Mouse (Mus musculus): ENCODE results near the gene Eftud2. TPM values are rescaled to one million over a fixed set of nuclear protein-coding genes. Genes with fewer than 3 reads are reported as not detected.

The Eftud2 gene
- total and polyA plus RNA-seq, 2 experiments from 2014 or later = 69.8 to 105 TPM

DNA sequence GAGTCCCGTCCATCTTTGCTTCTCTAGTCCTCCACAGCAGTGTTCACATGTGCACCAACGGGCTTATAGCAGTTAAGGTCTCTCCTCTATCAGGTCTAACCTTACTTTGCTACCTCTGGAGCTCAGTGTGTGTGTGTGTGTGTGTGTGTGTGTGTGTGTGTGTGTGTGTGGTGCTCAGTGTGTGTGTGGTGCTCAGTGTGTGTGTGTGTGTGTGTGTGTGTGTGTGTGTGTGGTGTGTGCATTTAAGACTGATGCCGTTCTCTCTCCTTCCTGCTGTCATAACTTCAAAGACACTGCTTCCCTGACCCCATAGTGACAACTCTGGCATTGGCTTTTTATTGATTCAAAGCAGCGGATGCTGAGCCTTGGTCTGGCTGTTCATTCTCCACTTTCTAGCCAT is 45.2 kb downstream of the Eftud2 start, which contains the start of gene Higd1b:
Gene Higd1b (plus strand): TSS at position 301 of the 400 bp plus-strand sequence.
- no peak for ATAC-seq (ENCODE audit: low FRiP score)
- no peak for TF ChIP-seq CTCF (IDR thresholded peaks at IDR 0.05)
- Histone ChIP-seq H3K27me3 (ENCODE audit: insufficient read depth, low read length) (no peaks in the 10 kb centered on the region), H3K9me3 (ENCODE audit: low read length) (no peaks in the 10 kb centered on the region), H3K4me2 (ENCODE audit: low read depth, low read length, poor library complexity, severe bottlenecking) (no peak within 1 kb of the TSS), H3K36me3 (ENCODE audit: insufficient read depth, low read length) (peaks cover 38% of the 10 kb centered on the region), H3K4me3 (ENCODE audit: low read depth, low read length) (no peak within 1 kb of the TSS), H3K27ac (ENCODE audit: low read depth, low read length) (0 out of 2 replicates have a peak within 1 kb of the TSS, but pooled peaks have one; percentile 13), H3K4me1 (ENCODE audit: insufficient read depth, low read length) (no peaks in the 10 kb centered on the region), H3K9ac (replicated peaks; ENCODE audit: low read length, poor library complexity, severe bottlenecking) (no peak within 1 kb of the TSS)
- DNase-seq (ENCODE audit: low spot score) = no peak
- WGBS = 76% methylated on average over 4 of the region's 4 CpGs

DNA sequence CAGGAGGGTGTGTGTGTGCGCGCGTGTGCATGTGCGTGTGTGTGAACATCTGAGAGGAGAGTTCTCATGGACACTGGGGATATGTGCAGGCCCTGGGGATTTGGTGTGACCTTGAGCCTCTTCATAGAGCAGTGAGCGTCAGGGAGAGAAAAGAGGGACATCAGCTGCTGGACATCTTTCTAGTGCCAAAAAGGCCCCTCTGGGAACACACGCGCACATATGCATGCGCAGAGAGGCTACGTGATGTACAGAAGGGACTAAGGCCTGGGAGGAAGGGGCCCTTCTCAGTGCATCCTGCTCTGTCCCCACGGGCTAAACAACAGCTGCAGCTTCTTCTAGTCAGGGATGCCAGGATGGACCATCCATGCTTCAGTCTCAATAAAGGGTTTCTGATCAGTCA is 46.6 kb downstream of the Eftud2 start:
- no peak overlapping the region for H3K4me2 ChIP-seq (ENCODE audit: low read depth, low read length, poor library complexity, severe bottlenecking)
- H3K9me3 ChIP-seq (ENCODE audit: low read length) = no peaks in the 10 kb centered on the region
- DNase-seq (ENCODE audit: low spot score) (no peak), ATAC-seq (ENCODE audit: low FRiP score) (no peak)
- H3K36me3 ChIP-seq (ENCODE audit: insufficient read depth, low read length) = peaks cover 26% of the 10 kb centered on the region
- 88% methylated on average over 10 of the region's 10 CpGs for WGBS
- no peaks in the 10 kb centered on the region for H3K4me1 ChIP-seq (ENCODE audit: insufficient read depth, low read length)
- H3K27me3 ChIP-seq (ENCODE audit: insufficient read depth, low read length) = no peaks in the 10 kb centered on the region
- H3K27ac ChIP-seq (ENCODE audit: low read depth, low read length) = no peak overlapping the region
- H3K9ac ChIP-seq (replicated peaks; ENCODE audit: low read length, poor library complexity, severe bottlenecking) = peak overlapping the region; percentile 42; the same call in 1 of the 2 replicates
- TF ChIP-seq CTCF (IDR thresholded peaks at IDR 0.05) = no peak
- no peak overlapping the region for H3K4me3 ChIP-seq (ENCODE audit: low read depth, low read length)

DNA sequence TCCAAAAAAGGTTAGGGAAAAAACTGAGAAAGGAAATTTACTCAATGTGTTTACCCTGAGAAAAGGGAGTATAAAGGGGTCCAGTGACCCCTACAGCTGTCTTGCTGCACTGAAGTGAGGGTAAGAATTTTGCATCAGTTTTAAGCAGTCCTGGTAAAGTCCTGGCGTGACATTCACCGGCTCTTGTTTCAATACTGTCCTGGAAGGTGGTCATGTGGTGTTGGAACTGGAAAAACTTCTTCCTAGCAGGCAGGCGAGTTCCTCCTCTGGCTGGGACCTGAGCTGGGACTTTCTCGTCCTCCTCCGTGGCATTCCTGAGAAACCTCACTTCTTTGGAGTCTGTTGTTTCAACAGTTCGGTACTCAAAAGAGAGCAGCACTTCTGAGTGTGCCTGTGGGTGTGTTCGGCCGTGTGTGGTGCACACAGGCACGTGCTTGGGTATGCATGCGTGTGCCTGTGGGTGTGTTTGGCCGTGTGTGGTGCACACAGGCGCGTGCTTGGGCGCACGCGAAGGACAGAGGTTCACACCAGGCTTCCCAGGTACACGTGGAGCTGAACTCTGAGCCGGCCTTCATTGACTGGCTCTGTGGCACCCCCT is 48.0 kb downstream of the Eftud2 start:
- Histone ChIP-seq H3K9ac (replicated peaks; ENCODE audit: low read length, poor library complexity, severe bottlenecking) (no peak overlapping the region), H3K4me2 (ENCODE audit: low read depth, low read length, poor library complexity, severe bottlenecking) (no peak overlapping the region), H3K27me3 (ENCODE audit: insufficient read depth, low read length) (no peaks in the 10 kb centered on the region), H3K4me3 (ENCODE audit: low read depth, low read length) (no peak overlapping the region), H3K36me3 (ENCODE audit: insufficient read depth, low read length) (peaks cover 12% of the 10 kb centered on the region), H3K27ac (ENCODE audit: low read depth, low read length) (no peak overlapping the region), H3K9me3 (ENCODE audit: low read length) (no peaks in the 10 kb centered on the region), H3K4me1 (ENCODE audit: insufficient read depth, low read length) (peaks cover 2% of the 10 kb centered on the region; the same call in 1 of the 2 replicates)
- WGBS = 69% methylated on average over 18 of the region's 18 CpGs
- no peak for TF ChIP-seq CTCF (IDR thresholded peaks at IDR 0.05)
- ATAC-seq (ENCODE audit: low FRiP score) (no peak), DNase-seq (ENCODE audit: low spot score) (no peak)

DNA sequence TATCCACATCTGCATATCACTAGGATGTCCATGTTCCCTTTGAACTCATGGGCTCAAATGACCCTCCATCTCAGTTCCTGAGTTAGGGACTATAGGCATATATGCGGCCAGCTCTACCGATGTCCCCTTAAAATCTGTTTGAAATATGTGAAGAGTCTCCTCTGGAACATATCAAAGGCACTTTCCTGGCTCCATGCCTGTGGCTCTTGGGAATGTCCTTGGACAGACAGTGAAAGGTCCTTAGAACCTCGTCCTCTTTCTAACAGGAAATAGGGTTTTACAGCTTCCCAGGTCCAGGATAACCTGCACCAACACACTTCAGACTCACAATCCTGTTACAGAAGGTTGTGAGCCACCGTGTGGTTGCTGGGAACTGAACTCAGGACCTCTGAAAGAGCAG is 50.5 kb downstream of the Eftud2 start:
- Histone ChIP-seq H3K4me1 (ENCODE audit: insufficient read depth, low read length) (peaks cover 3% of the 10 kb centered on the region; the same call in 1 of the 2 replicates), H3K9me3 (ENCODE audit: low read length) (no peaks in the 10 kb centered on the region), H3K4me2 (ENCODE audit: low read depth, low read length, poor library complexity, severe bottlenecking) (no peak overlapping the region), H3K36me3 (ENCODE audit: insufficient read depth, low read length) (no peaks in the 10 kb centered on the region), H3K9ac (replicated peaks; ENCODE audit: low read length, poor library complexity, severe bottlenecking) (no peak overlapping the region), H3K27ac (ENCODE audit: low read depth, low read length) (no peak overlapping the region), H3K27me3 (ENCODE audit: insufficient read depth, low read length) (no peaks in the 10 kb centered on the region), H3K4me3 (ENCODE audit: low read depth, low read length) (no peak overlapping the region)
- DNase-seq (ENCODE audit: low spot score) (no peak), ATAC-seq (ENCODE audit: low FRiP score) (no peak)
- no peak for TF ChIP-seq CTCF (IDR thresholded peaks at IDR 0.05)
- 76% methylated on average over 4 of the region's 4 CpGs for WGBS

DNA sequence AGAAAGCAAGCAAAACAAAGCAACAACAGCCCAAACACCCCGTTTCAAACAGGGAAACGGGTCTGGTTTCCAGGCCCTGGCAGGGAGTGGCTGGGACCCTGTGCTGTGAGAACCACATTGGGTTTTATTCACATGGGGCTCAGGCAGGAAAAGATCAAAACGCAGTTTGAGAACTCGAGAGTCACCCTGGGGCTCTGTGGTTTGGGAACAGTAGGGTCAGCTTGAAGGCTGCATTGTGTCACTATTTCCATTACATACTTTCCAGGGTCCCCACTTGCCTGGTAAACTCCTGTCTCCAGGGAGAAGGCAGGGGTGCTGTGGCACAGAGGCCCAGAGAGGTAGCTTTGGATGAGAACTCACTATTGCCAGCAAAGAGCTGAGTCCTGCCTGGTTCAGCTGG is 53.7 kb downstream of the Eftud2 start:
- H3K4me3 ChIP-seq (ENCODE audit: low read depth, low read length) = no peak overlapping the region
- WGBS = 59% methylated on average over 4 of the region's 4 CpGs

DNA sequence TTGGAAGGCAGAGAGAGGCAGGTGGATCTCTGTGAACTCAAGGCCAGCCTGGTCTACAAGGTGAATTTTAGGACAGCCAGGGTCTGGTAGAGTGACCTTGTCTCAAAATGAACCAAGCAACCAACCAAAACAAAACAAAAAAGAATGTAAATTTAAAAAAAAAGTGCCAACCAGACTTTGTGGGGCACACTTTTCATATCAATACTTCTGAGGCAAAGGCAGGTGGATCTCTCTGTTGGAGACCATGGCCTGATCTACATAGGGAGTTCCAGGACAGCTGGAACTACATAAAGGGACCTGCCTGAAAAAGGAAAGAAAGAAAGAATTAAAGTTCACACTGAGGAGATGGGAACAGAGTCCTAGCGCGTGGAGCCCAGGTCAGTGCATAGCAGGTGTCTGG is 54.3 kb downstream of the Eftud2 start:
- Histone ChIP-seq H3K4me3 (ENCODE audit: low read depth, low read length) (no peak overlapping the region), H3K9me3 (ENCODE audit: low read length) (no peaks in the 10 kb centered on the region), H3K27ac (ENCODE audit: low read depth, low read length) (no peak overlapping the region), H3K36me3 (ENCODE audit: insufficient read depth, low read length) (no peaks in the 10 kb centered on the region), H3K9ac (replicated peaks; ENCODE audit: low read length, poor library complexity, severe bottlenecking) (no peak overlapping the region), H3K4me1 (ENCODE audit: insufficient read depth, low read length) (peaks cover 3% of the 10 kb centered on the region; the same call in 1 of the 2 replicates), H3K4me2 (ENCODE audit: low read depth, low read length, poor library complexity, severe bottlenecking) (no peak overlapping the region), H3K27me3 (ENCODE audit: insufficient read depth, low read length) (no peaks in the 10 kb centered on the region)
- WGBS = 73% methylated on average over 2 of the region's 2 CpGs
- no peak for TF ChIP-seq CTCF (IDR thresholded peaks at IDR 0.05)
- no peak for ATAC-seq (ENCODE audit: low FRiP score)
- DNase-seq (ENCODE audit: low spot score) = no peak

More for the DNA sequence above, 53.7 kb downstream of the Eftud2 start:
- Histone ChIP-seq H3K36me3 (ENCODE audit: insufficient read depth, low read length) (no peaks in the 10 kb centered on the region), H3K27me3 (ENCODE audit: insufficient read depth, low read length) (no peaks in the 10 kb centered on the region), H3K4me2 (ENCODE audit: low read depth, low read length, poor library complexity, severe bottlenecking) (no peak overlapping the region), H3K9me3 (ENCODE audit: low read length) (no peaks in the 10 kb centered on the region), H3K27ac (ENCODE audit: low read depth, low read length) (no peak overlapping the region), H3K4me1 (ENCODE audit: insufficient read depth, low read length) (peaks cover 3% of the 10 kb centered on the region; the same call in 1 of the 2 replicates), H3K9ac (replicated peaks; ENCODE audit: low read length, poor library complexity, severe bottlenecking) (no peak overlapping the region)
- DNase-seq (ENCODE audit: low spot score) (no peak), ATAC-seq (ENCODE audit: low FRiP score) (no peak)
- no peak for TF ChIP-seq CTCF (IDR thresholded peaks at IDR 0.05)
